Mouse (Mus musculus) myocyte (in vitro differentiated cells): Measurements from ENCODE around the gene Mgst3. TPM values are rescaled to one million over a fixed set of nuclear protein-coding genes. Genes with fewer than 3 reads are reported as not detected.
"Not testable (repeated sequence)": the region's sequence is repeated elsewhere in the genome, so short reads cannot be mapped to it uniquely, and the experiment has no call there.

Source experiments
- H3K27me3 ChIP-seq: one replicate; pipeline ENCODE4 v1.6.1; 2011; ENCODE audit not compliant: control insufficient read depth, insufficient read depth, insufficient read length
- H3K36me3 ChIP-seq: one replicate; pipeline ENCODE4 v1.6.1; 2011; ENCODE audit not compliant: control insufficient read depth, insufficient read depth
- H3K4me2 ChIP-seq: one replicate; pipeline ENCODE4 v1.6.1; 2011; ENCODE audit warnings: low read depth, control low read depth
- H3K4me3 ChIP-seq: one replicate; pipeline ENCODE4 v1.5.1; 2011; ENCODE audit warnings: mild to moderate bottlenecking, control low read depth, moderate library complexity
- H3K79me2 ChIP-seq: one replicate; pipeline ENCODE4 v1.6.1; 2011; ENCODE audit not compliant: control insufficient read depth, insufficient read depth
- H3ac ChIP-seq: one replicate; pipeline ENCODE4 v1.6.1; 2011; ENCODE audit not compliant: control insufficient read depth, insufficient read length
- CEBPB ChIP-seq: IDR thresholded peaks from 2 replicates; pipeline ENCODE4 v1.6.1; 2011; ENCODE audit warnings: mild to moderate bottlenecking, moderate library complexity; ENCODE audit not compliant: poor library complexity, insufficient read depth, severe bottlenecking
- E2F4 ChIP-seq: IDR thresholded peaks from one replicate; pipeline ENCODE4 v1.6.1; 2011; ENCODE audit warnings: mild to moderate bottlenecking, control low read depth, moderate library complexity; ENCODE audit not compliant: insufficient read depth
- MAX ChIP-seq: IDR thresholded peaks from one replicate; pipeline ENCODE4 v1.6.1; 2011; ENCODE audit warnings: low read depth, mild to moderate bottlenecking, control low read depth
- MYOD1 ChIP-seq, 3 experiments: IDR thresholded peaks; one replicate each; pipeline ENCODE4 v1.6.1; 2011; ENCODE audit warnings: control low read depth in 2 of 3, low read depth in 2 of 3, mild to moderate bottlenecking in 2 of 3, moderate library complexity in 1 of 3; ENCODE audit not compliant: insufficient read length in 2 of 3, control insufficient read depth in 1 of 3
- MYOG ChIP-seq, 3 experiments: IDR thresholded peaks; one replicate each; pipeline ENCODE4 v1.6.1; 2011; ENCODE audit warnings: control low read depth in 2 of 3, low read depth in 2 of 3, mild to moderate bottlenecking in 2 of 3; ENCODE audit not compliant: insufficient read length in 2 of 3, control insufficient read depth in 1 of 3, insufficient read depth in 1 of 3
- POLR2A ChIP-seq: IDR thresholded peaks from one replicate; pipeline ENCODE4 v1.6.1; 2011; ENCODE audit warnings: low read depth, mild to moderate bottlenecking, control low read depth, moderate library complexity; ENCODE audit not compliant: insufficient read length
- POLR2AphosphoS2 ChIP-seq: IDR thresholded peaks from one replicate; pipeline ENCODE4 v1.6.1; 2011; ENCODE audit warnings: low read depth, control low read depth; ENCODE audit not compliant: insufficient read length
- REST ChIP-seq: IDR thresholded peaks from one replicate; pipeline ENCODE4 v1.6.1; 2011; ENCODE audit warnings: mild to moderate bottlenecking, control low read depth, moderate library complexity; ENCODE audit not compliant: insufficient read depth, insufficient read length
- SRF ChIP-seq: IDR thresholded peaks from one replicate; pipeline ENCODE4 v1.6.1; 2011; ENCODE audit warnings: low read depth; ENCODE audit not compliant: control insufficient read depth, insufficient read length
- TCF12 ChIP-seq: IDR thresholded peaks from one replicate; pipeline ENCODE4 v1.6.1; 2011; ENCODE audit warnings: mild to moderate bottlenecking, control low read depth; ENCODE audit not compliant: poor library complexity, insufficient read depth, severe bottlenecking
- TCF3 ChIP-seq: IDR thresholded peaks from one replicate; pipeline ENCODE4 v1.6.1; 2011; ENCODE audit warnings: low read depth, control low read depth; ENCODE audit not compliant: insufficient read length
- USF1 ChIP-seq: IDR thresholded peaks from one replicate; pipeline ENCODE4 v1.6.1; 2011; ENCODE audit warnings: low read depth, mild to moderate bottlenecking, control low read depth, moderate library complexity
- polyA plus RNA-seq: library from polyadenylated mRNA; unstranded; fragments of >200 nt; fragmentation: generic; extraction: Trizol; gene quantifications from one replicate; pipeline ENCODE4 v1.2.1, GENCODE M21; 2012; ENCODE audit warnings: missing spikeins

Mgst3 gene
- polyA plus RNA-seq, 1 experiment: 62.0 TPM

GRCm38 (mm10) chr1:167350597-167351415, 42.8 kb downstream of the Mgst3 start:
- peaks cover 4% of the 10 kb centered on the region for H3K36me3 ChIP-seq
- H3K79me2 ChIP-seq: no peaks in the 10 kb centered on the region
- TF ChIP-seq MAX (no peak), TCF12 (no peak), MYOD1 (IDR thresholded peaks at IDR 0.05; ENCODE audit: control insufficient read depth in 1 of 3, insufficient read length in 2 of 3, low read depth in 2 of 3) (no peak), SRF (no peak), USF1 (no peak), POLR2AphosphoS2 (no peak), MYOG (IDR thresholded peaks at IDR 0.05; ENCODE audit: control insufficient read depth in 1 of 3, insufficient read depth in 1 of 3, insufficient read length in 2 of 3, low read depth in 2 of 3) (no peak), CEBPB (no peak), REST (no peak), TCF3 (no peak), E2F4 (no peak), POLR2A (no peak)

GRCm38 (mm10) chr1:167349815-167350596, 43.6 kb downstream of the Mgst3 start, which contains the start of gene Aldh9a1:
Gene Aldh9a1, plus strand, starts transcription at chr1:167349991.
- H3K27me3 ChIP-seq: no peaks in the 10 kb centered on the region

More at GRCm38 (mm10) chr1:167350597-167351415, 42.8 kb downstream of the Mgst3 start:
- peak overlapping the region; percentile 67 for H3K4me3 ChIP-seq
- H3K4me2 ChIP-seq: peak overlapping the region; percentile 78
- H3ac ChIP-seq: peak overlapping the region; percentile 26
- H3K27me3 ChIP-seq: no peaks in the 10 kb centered on the region

GRCm38 (mm10) chr1:167349206-167349605, 44.4 kb downstream of the Mgst3 start:
- H3ac ChIP-seq, H3K36me3 ChIP-seq, H3K27me3 ChIP-seq, H3K79me2 ChIP-seq: not testable (repeated sequence)
- H3K4me2 ChIP-seq: peak overlapping the region; percentile 78
- peak overlapping the region; percentile 67 for H3K4me3 ChIP-seq

More at GRCm38 (mm10) chr1:167349815-167350596, 43.6 kb downstream of the Mgst3 start, which contains the start of gene Aldh9a1:
- TF ChIP-seq POLR2A (peak; percentile 78), POLR2AphosphoS2 (no peak)
- peak within 1 kb of the TSS; percentile 26 for H3ac ChIP-seq
- H3K4me3 ChIP-seq: peak within 1 kb of the TSS; percentile 67
- no peaks in the 10 kb centered on the region for H3K79me2 ChIP-seq
- H3K4me2 ChIP-seq: peak within 1 kb of the TSS; percentile 78
- peaks cover 4% of the 10 kb centered on the region for H3K36me3 ChIP-seq

GRCm38 (mm10) chr1:167345994-167346520, 47.6 kb downstream of the Mgst3 start:
- H3K36me3 ChIP-seq, H3K4me2 ChIP-seq, H3K27me3 ChIP-seq, H3K79me2 ChIP-seq, H3ac ChIP-seq, H3K4me3 ChIP-seq: not testable (repeated sequence)

DNA sequence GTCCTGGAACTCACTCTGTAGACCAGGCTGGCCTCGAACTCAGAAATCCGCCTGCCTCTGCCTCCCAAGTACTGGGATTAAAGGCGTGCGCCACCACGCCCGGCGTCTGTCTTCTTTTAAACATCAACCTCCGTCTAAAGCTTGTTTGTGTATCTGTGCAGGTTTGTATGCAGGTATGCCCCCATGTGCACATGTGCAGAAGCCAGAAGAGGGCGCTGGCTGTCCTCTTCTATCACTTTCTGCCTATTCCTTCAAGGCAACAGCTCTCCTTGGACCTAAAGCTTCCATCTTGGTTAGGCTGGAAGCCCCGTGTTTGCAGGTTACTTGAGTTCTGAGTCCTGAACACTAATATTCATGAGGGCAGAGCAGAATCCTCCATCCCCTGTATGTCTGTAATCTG, 50.8 kb downstream of the Mgst3 start:
- H3ac ChIP-seq: no peak overlapping the region
- TF ChIP-seq REST (no peak), CEBPB (no peak), E2F4 (no peak), POLR2A (no peak)

More for the DNA sequence above, 50.8 kb downstream of the Mgst3 start:
- H3K27me3 ChIP-seq: no peaks in the 10 kb centered on the region
- no peak overlapping the region for H3K4me3 ChIP-seq
- H3K36me3 ChIP-seq: no peaks in the 10 kb centered on the region
- no peaks in the 10 kb centered on the region for H3K79me2 ChIP-seq
- H3K4me2 ChIP-seq: no peak overlapping the region
